In the genomic region with DNA sequence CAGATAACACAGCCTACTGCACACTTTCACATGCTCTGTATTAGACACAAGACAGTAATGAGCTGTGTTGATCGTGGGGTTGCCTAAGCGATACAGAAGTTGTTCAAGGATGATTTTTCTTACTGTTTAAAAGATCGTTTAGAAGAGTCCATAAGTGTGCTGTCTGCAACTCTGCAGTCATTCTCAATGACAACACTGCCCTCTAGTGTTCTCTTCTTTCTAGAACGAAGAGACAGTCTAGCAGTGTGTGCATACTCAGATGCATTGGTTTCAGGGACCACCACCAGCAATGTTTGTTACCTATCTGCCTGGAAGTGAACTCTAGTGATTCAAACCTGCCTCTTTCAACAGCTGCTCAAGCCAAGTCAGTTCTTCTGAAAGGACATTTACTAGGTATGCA, we compare ENCODE assay signal across 7 mouse cellular contexts.
DNase-seq lines count a peak whose midpoint lies in the region; ATAC-seq and TF ChIP-seq lines count a peak whose summit lies in the region.

No protein-coding gene starts in this region.

- peak; percentile 68; the same call in 1 of the 2 replicates for ATAC-seq in forebrain, embryonic 12.5 days (ENCODE audit: low FRiP score)
- peak; percentile 84 for ATAC-seq in intestine, embryonic 16.5 days
- ATAC-seq in liver, embryonic 14.5 days (ENCODE audit: insufficient read depth), result no peak

- no peak overlapping the region for H3K27ac ChIP-seq in spleen, adult 2 months (ENCODE audit: insufficient read depth, low read length)
- no peak overlapping the region for H3K27ac ChIP-seq in bone marrow, adult 2 months (ENCODE audit: control insufficient read depth, insufficient read depth, low read depth, low read length, poor library complexity)
- H3K27ac ChIP-seq in forebrain, embryonic 12.5 days, result no peak overlapping the region
- H3K27ac ChIP-seq in intestine, embryonic 16.5 days (ENCODE audit: low read length), result no peak overlapping the region
- no peak overlapping the region for H3K27ac ChIP-seq in liver, embryonic 14.5 days

- H3K27me3 ChIP-seq in spleen, adult 2 months (ENCODE audit: control insufficient read depth, insufficient read depth, low read length), result no peaks in the 10 kb centered on the region
- no peaks in the 10 kb centered on the region for H3K27me3 ChIP-seq in forebrain, embryonic 12.5 days
- H3K27me3 ChIP-seq in intestine, embryonic 16.5 days (replicated peaks; ENCODE audit: control insufficient read depth, insufficient read depth, low read length), result no peaks in the 10 kb centered on the region
- H3K27me3 ChIP-seq in liver, embryonic 14.5 days (ENCODE audit: control insufficient read depth, insufficient read depth, low read length), result no peaks in the 10 kb centered on the region; the same call in 1 of the 2 replicates

- H3K9me3 ChIP-seq in forebrain, embryonic 12.5 days, result no peaks in the 10 kb centered on the region
- no peaks in the 10 kb centered on the region for H3K9me3 ChIP-seq in intestine, embryonic 16.5 days (ENCODE audit: control insufficient read depth, low read length)
- H3K9me3 ChIP-seq in liver, embryonic 14.5 days (ENCODE audit: control insufficient read depth, low read length), result no peaks in the 10 kb centered on the region

- WGBS in spleen, adult 2 months, result 20% methylated on average over 4 of the region's 4 CpGs
- 17% methylated on average over 4 of the region's 4 CpGs for WGBS in bone marrow, adult 2 months
- WGBS in forebrain, embryonic 12.5 days, result 24% methylated on average over 4 of the region's 4 CpGs
- WGBS in intestine, embryonic 16.5 days, result 13% methylated on average over 4 of the region's 4 CpGs
- WGBS in liver, embryonic 14.5 days (ENCODE audit: insufficient replicate concordance), result 21% methylated on average over 4 of the region's 4 CpGs

- no peaks in the 10 kb centered on the region for H3K4me1 ChIP-seq in spleen, adult 2 months (ENCODE audit: control insufficient read depth, insufficient read depth, insufficient read length)
- H3K4me1 ChIP-seq in bone marrow, adult 2 months (ENCODE audit: control insufficient read depth, insufficient read depth, low read length), result no peaks in the 10 kb centered on the region
- H3K4me1 ChIP-seq in forebrain, embryonic 12.5 days, result no peaks in the 10 kb centered on the region; the same call in 1 of the 2 replicates
- H3K4me1 ChIP-seq in intestine, embryonic 16.5 days (ENCODE audit: control insufficient read depth, insufficient read depth, low read length), result 0 out of 2 replicates have a peak, but pooled peaks cover under 1% of the 10 kb centered on the region
- H3K4me1 ChIP-seq in liver, embryonic 14.5 days (replicated peaks; ENCODE audit: control insufficient read depth in 2 of 2, insufficient read depth in 2 of 2, low read length in 1 of 2), result no peaks in the 10 kb centered on the region

- H3K36me3 ChIP-seq in spleen, adult 2 months (ENCODE audit: control insufficient read depth, insufficient read depth, low read length), result no peaks in the 10 kb centered on the region
- no peaks in the 10 kb centered on the region for H3K36me3 ChIP-seq in forebrain, embryonic 12.5 days (replicated peaks)
- no peaks in the 10 kb centered on the region for H3K36me3 ChIP-seq in intestine, embryonic 16.5 days (ENCODE audit: control insufficient read depth, insufficient read depth, low read length)
- no peaks in the 10 kb centered on the region for H3K36me3 ChIP-seq in liver, embryonic 14.5 days (replicated peaks; ENCODE audit: control insufficient read depth, insufficient read depth, low read depth)

- no peak for TF ChIP-seq EP300 in liver, embryonic 14.5 days (IDR thresholded peaks at IDR 0.05; ENCODE audit: low read depth)

- no peak overlapping the region for H3K9ac ChIP-seq in forebrain, embryonic 12.5 days
- H3K9ac ChIP-seq in intestine, embryonic 16.5 days (ENCODE audit: low read depth, low read length), result no peak overlapping the region
- H3K9ac ChIP-seq in liver, embryonic 14.5 days (replicated peaks), result no peak overlapping the region

- peak in 1 of 2 experiments; percentile 23 for DNase-seq in spleen, adult 2 months (ENCODE audit: low read depth in 1 of 2, low spot score in 2 of 2)
- DNase-seq in spleen, postnatal 10 days (ENCODE audit: low spot score in 2 of 2), result no peak
- DNase-seq in liver, embryonic 14.5 days (ENCODE audit: low read depth in 3 of 3, low spot score in 3 of 3), result no peak
- peak; percentile 59 for DNase-seq in retina, postnatal 7 days (ENCODE audit: low read depth, low spot score)

- H3K4me3 ChIP-seq in spleen, adult 2 months (ENCODE audit: extremely low read depth, insufficient read depth, insufficient read length), result no peak overlapping the region
- H3K4me3 ChIP-seq in bone marrow, adult 2 months (replicated peaks; ENCODE audit: control insufficient read depth, low read depth, low read length), result no peak overlapping the region
- H3K4me3 ChIP-seq in forebrain, embryonic 12.5 days (replicated peaks), result no peak overlapping the region
- no peak overlapping the region for H3K4me3 ChIP-seq in intestine, embryonic 16.5 days (ENCODE audit: low read length)
- H3K4me3 ChIP-seq in liver, embryonic 14.5 days (ENCODE audit: insufficient read depth in 1 of 2, low read depth in 2 of 2, low read length in 2 of 2), result no peak overlapping the region

- TF ChIP-seq POLR2A in spleen, adult 2 months (IDR thresholded peaks at IDR 0.05; ENCODE audit: low read depth, low read length), result no peak
- no peak for TF ChIP-seq POLR2A in bone marrow, adult 2 months (IDR thresholded peaks at IDR 0.05; ENCODE audit: borderline replicate concordance, control insufficient read depth, low read depth, low read length)

- peak; percentile 19; the same call in 1 of the 2 replicates for TF ChIP-seq CTCF in spleen, adult 2 months (IDR thresholded peaks at IDR 0.05; ENCODE audit: extremely low read depth, insufficient read depth, insufficient read length, insufficient replicate concordance)
- TF ChIP-seq CTCF in bone marrow, adult 2 months (IDR thresholded peaks at IDR 0.05; ENCODE audit: control insufficient read depth, insufficient read depth, low read length), result peak; percentile 30
- peak; percentile 50; the same call in 1 of the 2 replicates for TF ChIP-seq CTCF in liver, embryonic 14.5 days (IDR thresholded peaks at IDR 0.05; ENCODE audit: low read depth)

- H3K4me2 ChIP-seq in forebrain, embryonic 12.5 days, result no peak overlapping the region
- no peak overlapping the region for H3K4me2 ChIP-seq in intestine, embryonic 16.5 days (ENCODE audit: low read depth, low read length)
- no peak overlapping the region for H3K4me2 ChIP-seq in liver, embryonic 14.5 days (ENCODE audit: low read depth)
